Mouse (Mus musculus) lung, embryonic 14.5 days (tissue): Measurements from ENCODE around the gene Psma6. TPM values are rescaled to one million over a fixed set of nuclear protein-coding genes. Genes with fewer than 3 reads are reported as not detected.
"Not testable (repeated sequence)": the region's sequence is repeated elsewhere in the genome, so short reads cannot be mapped to it uniquely, and the experiment has no call there.

ENCODE experiments used
- ATAC-seq: fragments of 200-750 bp; cut with Nextera tagmentation; 2 replicates; pipeline ENCODE4 v1.8.0; 2017; ENCODE audit warnings: mild to moderate bottlenecking, moderate TSS enrichment, moderate library complexity; ENCODE audit not compliant: insufficient read depth
- DNase-seq: peaks from one replicate; pipeline ENCODE4 v3.0.0-alpha.2; 2015
- H3K27ac ChIP-seq: fragments of 300-500 bp; sonication (generic); 2 replicates; pipeline ENCODE4 v1.5.1; 2014; ENCODE audit warnings: low read depth, mild to moderate bottlenecking, moderate library complexity
- H3K27me3 ChIP-seq: fragments of 300-500 bp; sonication (generic); 2 replicates; pipeline ENCODE4 v1.6.1; 2014; ENCODE audit warnings: low read length, control low read depth; ENCODE audit not compliant: insufficient read depth
- H3K36me3 ChIP-seq: fragments of 300-500 bp; sonication (generic); 2 replicates; pipeline ENCODE4 v1.6.1; 2014; ENCODE audit warnings: control low read depth; ENCODE audit not compliant: insufficient read depth
- H3K4me1 ChIP-seq: fragments of 300-500 bp; sonication (generic); 2 replicates; pipeline ENCODE4 v1.6.1; 2014; ENCODE audit warnings: antibody characterized with exemption, control low read depth; ENCODE audit not compliant: insufficient read depth
- H3K4me2 ChIP-seq: fragments of 300-500 bp; sonication (generic); 2 replicates; pipeline ENCODE4 v1.6.1; 2014; ENCODE audit warnings: mild to moderate bottlenecking
- H3K4me3 ChIP-seq: fragments of 300-500 bp; sonication (generic); 2 replicates; pipeline ENCODE4 v1.5.1; 2014; ENCODE audit warnings: low read depth, low read length
- H3K9ac ChIP-seq: fragments of 300-500 bp; sonication (generic); 2 replicates; pipeline ENCODE4 v1.6.1; 2014
- H3K9me3 ChIP-seq: fragments of 300-500 bp; sonication (generic); 2 replicates; pipeline ENCODE4 v1.6.1; 2016; ENCODE audit warnings: low read depth, low read length, control low read depth
- CTCF ChIP-seq: IDR thresholded peaks from 2 replicates; pipeline ENCODE4 v1.5.1; 2016; ENCODE audit warnings: antibody characterized with exemption, low read depth
- WGBS: fragments of 180-500 bp; shearing (Covaris S2); extraction: QIAGEN DNeasy Blood & Tissue Kit; methylation state at CpG from one replicate; pipeline ENCODE4 v1.1.7; 2014; 5-methylcytosine and 5-hydroxymethylcytosine counted together
- polyA plus RNA-seq: library from polyadenylated mRNA; unstranded; fragments of >200 nt; fragmentation: Nextera tagmentation; extraction: Ambion mirVana; gene quantifications from 2 replicates; pipeline ENCODE4 v1.2.1, GENCODE M21; 2014

Psma6 gene
- polyA plus RNA-seq, 1 experiment from 2014 or later, result 423 TPM

DNA sequence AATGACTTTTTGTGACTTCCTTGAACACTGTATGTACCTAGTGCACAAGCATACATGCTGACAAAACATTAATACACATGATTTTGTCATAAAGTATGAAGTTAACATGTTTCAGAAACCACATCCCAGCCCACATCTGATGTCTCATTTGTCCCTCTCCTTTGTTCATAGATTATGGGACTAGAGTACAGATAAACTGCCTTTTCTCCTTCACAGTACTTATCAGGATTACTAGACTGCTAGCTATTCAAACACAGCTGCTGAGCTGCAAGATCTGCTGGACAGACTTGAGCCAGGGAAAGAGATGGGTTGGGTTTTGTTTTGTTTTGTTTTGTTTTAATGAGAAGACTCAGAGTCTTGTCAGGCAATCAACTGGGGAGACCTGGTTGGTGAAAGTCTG is 8.1 kb downstream of the Psma6 start:
- no peak for ATAC-seq
- Histone ChIP-seq H3K27ac (no peak overlapping the region), H3K4me2 (no peak overlapping the region), H3K9ac (no peak overlapping the region), H3K9me3 (no peaks in the 10 kb centered on the region), H3K4me1 (0 out of 2 replicates have a peak, but pooled peaks cover 3% of the 10 kb centered on the region), H3K27me3 (no peaks in the 10 kb centered on the region), H3K4me3 (no peak overlapping the region), H3K36me3 (no peaks in the 10 kb centered on the region)
- DNase-seq, result no peak
- TF ChIP-seq CTCF, result no peak

DNA sequence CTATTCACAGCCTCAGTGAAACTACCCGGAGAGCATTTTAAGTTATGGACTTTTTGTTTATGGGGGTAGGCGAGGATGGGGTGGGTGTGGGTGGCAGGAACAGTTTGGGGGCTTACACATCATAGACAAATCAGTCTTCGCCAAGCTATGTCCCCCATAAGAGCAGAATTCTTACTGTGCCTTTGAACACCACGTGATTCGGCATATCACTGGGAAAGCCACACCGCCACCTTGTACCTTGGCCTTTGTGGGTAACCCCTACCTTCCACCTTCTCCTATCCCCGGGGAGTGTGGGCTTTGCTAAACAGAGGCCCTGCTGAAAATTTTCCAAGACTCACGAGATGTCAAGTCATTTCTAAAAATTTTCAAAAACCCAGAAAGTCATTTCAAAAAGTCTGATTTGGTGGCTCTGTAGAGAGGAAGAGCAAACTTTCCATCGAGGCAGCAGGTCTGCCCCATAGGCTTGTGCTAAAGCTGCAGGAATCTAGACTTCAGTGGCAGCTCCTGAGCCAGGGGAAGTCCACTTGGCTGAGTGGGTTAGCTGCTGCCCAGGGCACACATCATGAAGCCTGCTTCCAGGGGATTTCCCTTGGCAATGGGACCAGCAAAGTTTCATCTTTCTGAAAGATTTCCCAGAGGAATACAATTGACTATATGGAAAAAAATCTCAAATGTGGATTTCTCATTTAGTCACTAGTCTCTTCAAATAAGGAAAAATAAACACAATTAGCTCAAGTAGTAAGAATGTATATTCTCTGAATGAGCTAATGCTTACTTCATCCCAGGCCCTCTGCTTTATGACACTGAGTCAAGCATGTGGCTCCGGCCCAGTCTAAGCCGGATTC is 8.9 kb downstream of the Psma6 start:
- no peak for ATAC-seq
- H3K4me3 ChIP-seq, result no peak overlapping the region
- no peak overlapping the region for H3K9ac ChIP-seq
- no peak for DNase-seq
- no peaks in the 10 kb centered on the region for H3K36me3 ChIP-seq
- WGBS, result 80% methylated on average over 11 of the region's 11 CpGs
- no peaks in the 10 kb centered on the region for H3K27me3 ChIP-seq
- no peak overlapping the region for H3K4me2 ChIP-seq
- 0 out of 2 replicates have a peak, but pooled peaks cover 3% of the 10 kb centered on the region for H3K4me1 ChIP-seq
- no peak overlapping the region for H3K27ac ChIP-seq
- no peaks in the 10 kb centered on the region for H3K9me3 ChIP-seq
- no peak for TF ChIP-seq CTCF

DNA sequence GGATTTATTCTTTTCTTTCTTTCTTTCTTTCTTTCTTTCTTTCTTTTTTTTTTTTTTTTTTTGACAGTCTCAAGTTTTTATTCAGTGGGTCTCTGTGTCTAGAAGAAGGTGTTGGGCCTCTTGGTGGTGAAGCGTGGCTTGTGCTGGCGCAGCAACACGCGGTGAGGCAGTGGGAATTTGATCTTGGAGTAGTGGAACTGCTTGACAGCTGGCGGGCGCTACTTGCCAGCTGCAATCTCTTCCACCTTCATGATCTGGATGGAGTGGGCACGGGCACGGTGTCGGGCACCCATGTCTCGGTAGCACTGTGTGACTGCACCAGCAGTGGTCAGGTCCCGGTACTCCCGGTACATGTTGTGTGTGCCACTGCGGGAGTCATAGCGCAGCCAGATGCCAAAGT is 11.6 kb downstream of the Psma6 start:
- DNase-seq, H3K4me2 ChIP-seq, H3K27ac ChIP-seq, ATAC-seq, H3K9ac ChIP-seq, H3K36me3 ChIP-seq, H3K9me3 ChIP-seq, H3K4me1 ChIP-seq, H3K27me3 ChIP-seq, H3K4me3 ChIP-seq: not testable (repeated sequence)
- 90% methylated on average over 14 of the region's 14 CpGs for WGBS

DNA sequence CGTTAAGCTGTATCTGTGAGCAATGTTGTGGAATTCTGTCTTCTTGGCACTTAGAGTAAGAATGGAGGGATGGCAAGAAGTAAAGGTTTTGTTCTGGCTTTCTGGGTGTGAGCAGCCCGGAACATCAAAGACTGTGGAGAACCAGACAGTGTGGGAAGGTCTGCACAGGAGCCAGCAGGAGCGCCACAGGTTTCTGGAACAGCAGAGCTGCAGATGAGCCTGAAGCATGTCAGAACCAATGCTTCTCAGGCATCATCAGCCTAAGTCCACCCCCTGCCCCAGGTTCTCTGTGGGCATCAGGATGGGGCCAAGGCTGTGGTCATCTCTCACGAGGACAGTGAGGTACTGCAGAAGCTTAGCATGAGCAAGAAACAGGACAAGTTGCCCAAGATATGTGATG is 12.5 kb downstream of the Psma6 start:
- no peak overlapping the region for H3K27ac ChIP-seq

DNA sequence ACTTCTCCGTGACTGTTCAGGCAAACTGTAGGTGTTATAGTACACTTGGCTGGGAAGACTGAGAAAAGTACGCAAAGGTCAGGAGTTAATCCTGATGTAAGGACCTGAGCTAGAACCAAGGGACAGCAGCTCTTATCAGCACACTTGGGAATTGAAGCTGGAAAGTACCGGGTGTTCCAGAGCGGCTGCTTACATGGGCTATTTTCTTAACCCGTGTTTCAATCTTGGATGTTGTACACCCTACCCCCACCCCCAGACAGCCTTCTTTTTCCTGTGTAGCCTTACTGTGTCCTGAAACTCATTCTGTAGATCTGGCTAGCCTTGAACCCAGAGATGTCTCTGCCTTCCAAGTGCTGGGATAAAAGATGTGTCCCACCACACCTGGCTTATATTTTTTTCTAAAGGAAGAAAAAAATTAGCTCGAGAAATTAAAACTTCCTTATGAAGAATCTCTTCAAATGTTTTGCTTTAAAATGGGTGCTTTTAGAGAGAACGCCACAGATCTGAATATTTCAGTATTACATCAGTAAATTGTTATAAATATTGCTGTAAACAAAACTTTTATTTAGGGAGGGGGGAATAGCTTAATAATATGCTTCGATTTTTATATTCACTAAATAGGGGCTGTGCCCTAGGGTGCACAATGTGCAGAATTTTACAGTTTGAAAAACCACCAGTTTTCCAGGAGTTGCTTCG is 13.7 kb downstream of the Psma6 start:
- WGBS, result 54% methylated on average over 9 of the region's 9 CpGs
- peaks cover 8% of the 10 kb centered on the region; the same call in 1 of the 2 replicates for H3K4me1 ChIP-seq
- DNase-seq, result no peak
- peak overlapping the region; percentile 79 for H3K9ac ChIP-seq
- no peaks in the 10 kb centered on the region for H3K9me3 ChIP-seq
- TF ChIP-seq CTCF, result no peak
- H3K27me3 ChIP-seq, result no peaks in the 10 kb centered on the region
- H3K4me3 ChIP-seq, result peak overlapping the region; percentile 82
- H3K36me3 ChIP-seq, result no peaks in the 10 kb centered on the region
- peak overlapping the region; percentile 92 for H3K4me2 ChIP-seq
- no peak for ATAC-seq
- peak overlapping the region; percentile 96 for H3K27ac ChIP-seq

More for the DNA sequence above, 12.5 kb downstream of the Psma6 start:
- Histone ChIP-seq H3K4me3 (no peak overlapping the region), H3K4me2 (no peak overlapping the region), H3K4me1 (peaks cover 8% of the 10 kb centered on the region; the same call in 1 of the 2 replicates), H3K36me3 (no peaks in the 10 kb centered on the region), H3K9ac (no peak overlapping the region), H3K27me3 (no peaks in the 10 kb centered on the region), H3K9me3 (no peaks in the 10 kb centered on the region)
- TF ChIP-seq CTCF, result no peak
- no peak for ATAC-seq
- no peak for DNase-seq
- WGBS, result 89% methylated on average over 4 of the region's 4 CpGs

DNA sequence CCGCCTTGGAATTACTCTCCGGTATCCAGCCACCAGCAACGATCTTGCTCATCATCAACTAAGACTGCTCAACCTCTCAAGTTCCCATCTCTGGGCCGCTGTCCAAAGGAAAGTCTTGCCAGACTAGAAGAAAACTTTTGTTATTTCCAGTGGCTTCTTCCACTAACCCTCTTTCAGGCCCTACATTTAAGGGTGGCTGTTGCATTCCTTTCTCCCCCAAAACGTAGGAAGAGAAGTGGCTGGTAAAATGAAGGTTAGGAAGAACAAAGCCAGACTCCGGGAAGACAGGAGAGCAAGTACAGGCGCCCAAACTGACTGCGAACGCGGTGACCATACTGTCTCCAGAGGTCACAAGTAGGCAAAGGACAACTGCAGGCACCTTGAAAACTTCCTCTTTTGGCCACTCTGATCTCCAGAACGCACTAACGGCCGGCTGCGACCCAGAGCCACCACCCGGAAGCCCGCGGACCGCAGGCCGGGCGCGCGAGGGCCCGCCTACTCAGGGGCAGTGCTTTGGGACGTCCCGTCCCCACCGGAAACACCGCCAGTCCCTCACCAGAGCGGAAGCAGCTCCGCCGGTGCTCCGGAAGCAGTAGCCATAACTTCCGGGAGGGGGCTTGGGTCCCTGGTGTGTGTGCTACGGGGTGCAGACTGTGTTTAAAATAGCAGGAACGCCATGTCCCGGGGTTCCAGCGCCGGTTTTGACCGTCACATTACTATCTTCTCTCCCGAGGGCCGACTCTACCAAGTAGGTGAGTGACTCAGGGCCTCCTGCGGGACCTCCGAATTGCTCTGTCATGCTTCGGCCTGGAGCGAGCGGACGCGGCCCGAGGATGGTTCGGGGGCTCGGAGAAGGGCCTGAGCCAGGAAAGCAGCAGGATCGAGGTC is 14.5 kb downstream of the Psma6 start:
- DNase-seq (peak; percentile 97), ATAC-seq (peak; percentile 99)
- Histone ChIP-seq H3K4me2 (peak overlapping the region; percentile 92), H3K4me1 (peaks cover 8% of the 10 kb centered on the region; the same call in 1 of the 2 replicates), H3K27ac (peak overlapping the region; percentile 96), H3K27me3 (no peaks in the 10 kb centered on the region), H3K9ac (peak overlapping the region; percentile 79), H3K36me3 (no peaks in the 10 kb centered on the region), H3K4me3 (peak overlapping the region; percentile 82), H3K9me3 (no peaks in the 10 kb centered on the region)
- TF ChIP-seq CTCF, result no peak
- under 1% methylated on average over 51 of the region's 51 CpGs for WGBS
